Mouse (Mus musculus) effector memory CD4-positive, alpha-beta T cell, adult 5 months (primary cell): ENCODE measurements around the gene Sart3. TPM values are rescaled to one million over a fixed set of nuclear protein-coding genes. Genes with fewer than 3 reads are reported as not detected.

Source experiments
- polyA plus RNA-seq: library from polyadenylated mRNA; unstranded; fragments of 100-300 nt; shearing (Covaris generic); gene quantifications from one replicate; pipeline ENCODE4 v1.2.1, GENCODE M21; 2017

Gene Sart3
- 61.7 TPM for polyA plus RNA-seq

DNA sequence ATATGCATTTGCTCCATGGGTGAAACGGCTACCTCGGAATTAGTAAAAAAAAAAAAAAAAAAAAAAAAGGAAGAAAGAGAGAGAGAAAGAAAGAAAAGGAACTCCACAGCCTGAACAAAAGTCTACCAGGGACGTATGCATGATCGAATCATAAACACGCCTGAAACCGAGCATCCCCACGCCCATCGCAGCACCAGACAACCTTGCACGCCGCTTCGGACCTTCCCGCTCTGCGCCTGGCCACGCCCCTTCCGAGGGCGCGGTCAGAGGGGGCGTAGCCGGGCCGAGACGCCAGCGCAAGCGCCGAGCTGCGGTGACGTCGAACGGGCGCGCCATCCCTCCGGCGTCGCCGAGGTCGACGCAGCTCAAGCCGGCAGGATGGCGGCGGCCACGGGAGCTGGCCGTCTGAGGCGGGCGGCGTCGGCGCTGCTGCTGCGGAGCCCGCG, at the start of gene Sart3, which contains the start of gene Iscu:
Gene Sart3, minus strand, starts transcription at position 61 of the 446 bp plus-strand sequence.
Gene Iscu, plus strand, starts transcription at position 299 of the 446 bp plus-strand sequence.

GRCm38 (mm10) chr5:113800280-113800679, 28.0 kb upstream of the Sart3 start, which contains the start of gene Tmem119:
Tmem119 (minus strand) TSS chr5:113800516.

GRCm38 (mm10) chr5:113735345-113736112, 36.8 kb downstream of the Sart3 start, which contains the start of gene Ficd:
Ficd (plus strand) TSS chr5:113735803.

DNA sequence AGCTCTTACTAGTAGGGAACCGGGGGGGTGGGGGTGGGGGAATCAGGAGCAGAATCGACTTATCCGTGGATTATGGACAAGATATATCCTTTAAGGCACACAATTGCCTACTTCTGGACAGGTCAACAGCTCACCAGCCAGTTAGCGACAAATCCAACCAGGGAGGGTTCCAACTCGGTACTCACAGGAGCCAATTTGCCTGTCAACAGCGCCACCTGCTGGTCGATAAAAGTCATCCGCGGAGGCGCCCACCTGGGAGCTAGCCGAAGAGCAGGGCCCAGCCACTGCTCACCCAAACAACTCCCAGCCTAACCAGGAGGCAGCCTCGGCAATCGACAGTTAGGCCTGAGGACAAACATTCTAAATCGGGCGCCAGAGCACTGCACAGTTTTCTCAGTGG, 47.9 kb downstream of the Sart3 start, which contains the start of gene 1700069L16Rik:
Gene 1700069L16Rik, minus strand, starts transcription at position 327 of the 400 bp plus-strand sequence.

Other genes with a start within 250 kb of the Sart3 start
- gene Cmklr1, start 122.1 kb downstream of the Sart3 start, polyA plus RNA-seq = not detected
- not detected for gene 1700069L16Rik, start 47.7 kb downstream of the Sart3 start, polyA plus RNA-seq
- gene Ficd, start 36.7 kb downstream of the Sart3 start, polyA plus RNA-seq = 5.0 TPM
- gene Iscu, start 238 bp upstream of the Sart3 start, polyA plus RNA-seq = 92.7 TPM
- gene Tmem119, start 28.0 kb upstream of the Sart3 start, polyA plus RNA-seq = not detected
- gene Selplg, start 60.1 kb upstream of the Sart3 start, polyA plus RNA-seq = 886 TPM
- gene Coro1c, start 136.2 kb upstream of the Sart3 start, polyA plus RNA-seq = 83.8 TPM
- gene Ssh1, start 221.4 kb upstream of the Sart3 start, polyA plus RNA-seq = 31.8 TPM
- gene Dao, start 231.2 kb upstream of the Sart3 start, polyA plus RNA-seq = not detected